Mouse (Mus musculus) stomach, postnatal 0 days (tissue): ENCODE measurements around the gene Traf4. TPM values are rescaled to one million over a fixed set of nuclear protein-coding genes. Genes with fewer than 3 reads are reported as not detected.

ENCODE experiments used
- ATAC-seq: fragments of 200-750 bp; cut with Nextera tagmentation; 2 replicates; pipeline ENCODE4 v1.8.0; 2017; ENCODE audit not compliant: low FRiP score, low TSS enrichment
- DNase-seq: peaks from one replicate; pipeline ENCODE4 v3.0.0-alpha.2; 2016; ENCODE audit warnings: low spot score
- H3K27ac ChIP-seq: fragments of 300-500 bp; sonication (generic); replicated peaks from 2 replicates; pipeline ENCODE4 v1.5.1; 2014; ENCODE audit warnings: mild to moderate bottlenecking, control low read depth
- H3K27me3 ChIP-seq: fragments of 300-500 bp; sonication (generic); 2 replicates; pipeline ENCODE4 v1.6.1; 2014; ENCODE audit warnings: low read length; ENCODE audit not compliant: control insufficient read depth, insufficient read depth
- H3K36me3 ChIP-seq: fragments of 300-500 bp; sonication (generic); 2 replicates; pipeline ENCODE4 v1.6.1; 2014; ENCODE audit warnings: low read length, mixed read lengths; ENCODE audit not compliant: control insufficient read depth, insufficient read depth
- H3K4me1 ChIP-seq: fragments of 300-500 bp; sonication (generic); replicated peaks from 2 replicates; pipeline ENCODE4 v1.6.1; 2014; ENCODE audit warnings: antibody characterized with exemption; ENCODE audit not compliant: control insufficient read depth, insufficient read depth
- H3K4me2 ChIP-seq: fragments of 300-500 bp; sonication (generic); replicated peaks from 2 replicates; pipeline ENCODE4 v1.6.1; 2014; ENCODE audit warnings: low read depth, mild to moderate bottlenecking, control low read depth, moderate library complexity
- H3K4me3 ChIP-seq: fragments of 300-500 bp; sonication (generic); 2 replicates; pipeline ENCODE4 v1.5.1; 2014; ENCODE audit warnings: low read depth, low read length, control low read depth
- H3K9ac ChIP-seq: fragments of 300-500 bp; sonication (generic); 2 replicates; pipeline ENCODE4 v1.6.1; 2014; ENCODE audit warnings: mild to moderate bottlenecking, low read length, control low read depth, mixed read lengths
- H3K9me3 ChIP-seq: fragments of 300-500 bp; sonication (generic); 2 replicates; pipeline ENCODE4 v1.6.1; 2016; ENCODE audit warnings: low read length; ENCODE audit not compliant: control insufficient read depth
- CTCF ChIP-seq: IDR thresholded peaks from 2 replicates; pipeline ENCODE4 v1.5.1; 2016; ENCODE audit warnings: antibody characterized with exemption, low read depth, mild to moderate bottlenecking, moderate library complexity
- EP300 ChIP-seq: optimal IDR thresholded peaks from 2 replicates; pipeline ENCODE3; 2016; ENCODE audit warnings: antibody characterized with exemption
- WGBS: fragments of 180-500 bp; shearing (Covaris S2); extraction: QIAGEN DNeasy Blood & Tissue Kit; methylation state at CpG from one replicate; pipeline ENCODE4 v1.1.7; 2014; 5-methylcytosine and 5-hydroxymethylcytosine counted together
- polyA plus RNA-seq: library from polyadenylated mRNA; unstranded; fragments of >200 nt; fragmentation: Nextera tagmentation; extraction: Ambion mirVana; gene quantifications from 2 replicates; pipeline ENCODE4 v1.2.1, GENCODE M21; 2015

Gene Traf4
- 22.4 and 26.9 TPM in 2 replicates for polyA plus RNA-seq

DNA sequence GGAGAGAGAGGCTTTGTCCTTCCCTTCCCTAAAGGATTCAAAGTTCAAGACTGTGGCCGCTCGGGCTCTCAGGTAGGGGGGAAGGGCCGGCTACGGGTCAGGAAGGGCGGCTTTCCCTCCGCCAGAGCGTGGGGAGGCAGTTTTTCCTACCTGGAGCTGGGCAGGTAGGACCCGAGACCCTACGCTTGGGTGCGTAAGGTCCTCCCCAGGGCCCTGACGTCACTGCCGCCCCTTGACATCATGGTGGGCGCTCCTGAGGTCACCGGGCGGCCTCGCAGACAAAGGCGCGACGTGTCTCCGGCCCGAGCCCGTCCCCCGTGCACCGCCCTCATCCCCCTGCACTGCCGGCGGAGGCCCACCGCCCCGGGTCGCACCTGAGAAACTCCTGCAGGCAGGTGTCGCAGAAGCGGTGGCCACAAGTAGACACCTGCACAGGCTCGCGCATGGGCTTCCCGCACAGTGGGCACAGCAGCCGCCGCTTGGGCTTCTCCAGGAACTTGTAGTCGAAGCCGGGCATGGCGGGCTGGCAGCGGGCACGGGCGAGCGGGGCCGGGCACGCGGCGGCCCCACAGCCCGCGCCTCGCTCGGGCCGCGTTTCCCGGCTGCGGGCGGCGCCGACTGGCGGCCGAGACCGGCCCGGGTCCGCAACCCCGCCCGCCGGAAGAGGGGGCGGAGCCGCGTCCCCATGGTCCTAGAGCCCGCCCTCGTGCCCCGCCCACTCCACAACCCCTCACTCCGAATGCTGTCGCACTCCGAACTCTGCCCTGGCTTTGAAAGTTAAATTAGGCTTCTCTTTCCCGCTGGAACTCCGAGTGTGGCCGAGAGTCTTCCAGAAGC is at the start of gene Traf4:
Gene Traf4, minus strand, starts transcription at position 666 of the 837 bp plus-strand sequence.
- peak; percentile 77 for ATAC-seq
- Histone ChIP-seq H3K4me1 (peaks cover 8% of the 10 kb centered on the region), H3K4me2 (peak within 1 kb of the TSS; percentile 89), H3K9ac (peak within 1 kb of the TSS; percentile 93), H3K4me3 (peak within 1 kb of the TSS; percentile 88), H3K27me3 (no peaks in the 10 kb centered on the region), H3K9me3 (no peaks in the 10 kb centered on the region), H3K36me3 (peaks cover 12% of the 10 kb centered on the region), H3K27ac (peak within 1 kb of the TSS; percentile 97)
- TF ChIP-seq CTCF (peak; percentile 48), EP300 (no peak)
- DNase-seq, result peak; percentile 88
- under 1% methylated on average over 67 of the region's 78 CpGs for WGBS

DNA sequence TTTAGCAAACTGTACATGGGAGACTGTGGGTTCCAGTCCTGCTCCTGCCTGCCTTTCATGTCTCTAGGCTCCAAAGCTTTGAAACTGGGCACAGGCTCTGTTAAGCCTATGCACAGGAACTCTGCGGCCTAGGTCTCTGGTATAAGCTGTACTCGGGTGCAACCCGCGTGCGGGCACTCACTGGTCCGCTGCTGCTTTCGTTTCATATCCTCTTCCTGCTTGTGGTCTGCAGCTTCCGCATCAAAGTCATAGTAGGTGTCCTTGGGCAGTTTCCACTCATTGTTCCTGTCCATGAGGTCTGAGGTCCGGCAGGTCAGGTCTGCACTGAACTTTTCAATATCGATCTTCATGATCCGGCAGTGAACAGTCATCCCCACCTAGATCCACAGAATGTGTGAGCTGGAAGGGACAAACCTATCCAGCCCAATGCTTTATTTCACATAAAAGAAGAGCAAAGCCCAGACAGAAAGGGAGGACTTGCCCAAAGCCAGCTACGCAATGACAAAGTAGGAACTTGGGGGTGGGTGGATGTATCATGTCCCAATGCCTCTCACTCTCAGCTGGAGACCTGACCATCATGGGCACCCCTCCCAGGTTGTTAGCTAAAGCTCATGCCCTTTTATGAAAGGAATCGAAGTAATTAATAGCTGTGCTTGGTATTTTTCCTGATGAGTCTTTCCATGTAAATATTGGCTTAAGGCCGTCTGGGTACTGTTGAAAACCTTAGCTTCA is 47.9 kb upstream of the Traf4 start:
- DNase-seq (no peak), ATAC-seq (no peak)
- H3K4me3 ChIP-seq, result no peak overlapping the region
- H3K9me3 ChIP-seq, result no peaks in the 10 kb centered on the region
- H3K36me3 ChIP-seq, result peaks cover 50% of the 10 kb centered on the region
- H3K27me3 ChIP-seq, result no peaks in the 10 kb centered on the region
- 91% methylated on average over 14 of the region's 14 CpGs for WGBS
- H3K27ac ChIP-seq, result no peak overlapping the region
- TF ChIP-seq EP300, result no peak
- no peak for TF ChIP-seq CTCF
- H3K4me2 ChIP-seq, result no peak overlapping the region
- H3K9ac ChIP-seq, result no peak overlapping the region
- no peaks in the 10 kb centered on the region for H3K4me1 ChIP-seq

GRCm38 (mm10) chr11:78211513-78211912 is 46.1 kb upstream of the Traf4 start:
- H3K27me3 ChIP-seq, result no peaks in the 10 kb centered on the region
- no peak overlapping the region for H3K27ac ChIP-seq
- peaks cover 57% of the 10 kb centered on the region for H3K36me3 ChIP-seq
- 66% methylated on average over 5 of the region's 5 CpGs for WGBS
- H3K9me3 ChIP-seq, result no peaks in the 10 kb centered on the region
- no peak overlapping the region for H3K4me3 ChIP-seq
- DNase-seq (peak; percentile 72), ATAC-seq (0 out of 2 replicates have a peak, but pooled peaks have one; percentile 63)
- H3K9ac ChIP-seq, result no peak overlapping the region
- no peaks in the 10 kb centered on the region for H3K4me1 ChIP-seq
- H3K4me2 ChIP-seq, result no peak overlapping the region
- TF ChIP-seq CTCF (no peak), EP300 (no peak)

GRCm38 (mm10) chr11:78210615-78211014 is 45.2 kb upstream of the Traf4 start:
- WGBS, result 59% methylated on average over 7 of the region's 7 CpGs
- Histone ChIP-seq H3K27me3 (no peaks in the 10 kb centered on the region), H3K27ac (no peak overlapping the region), H3K4me2 (no peak overlapping the region), H3K9ac (no peak overlapping the region), H3K36me3 (peaks cover 59% of the 10 kb centered on the region), H3K4me1 (no peaks in the 10 kb centered on the region), H3K9me3 (no peaks in the 10 kb centered on the region), H3K4me3 (no peak overlapping the region)
- ATAC-seq (peak; percentile 15; the same call in 1 of the 2 replicates), DNase-seq (no peak)
- TF ChIP-seq EP300 (no peak), CTCF (no peak)

GRCm38 (mm10) chr11:78209886-78210285 is 44.5 kb upstream of the Traf4 start:
- DNase-seq, result no peak
- H3K27ac ChIP-seq, result no peak overlapping the region
- no peaks in the 10 kb centered on the region for H3K27me3 ChIP-seq
- no peaks in the 10 kb centered on the region for H3K4me1 ChIP-seq
- H3K36me3 ChIP-seq, result peaks cover 57% of the 10 kb centered on the region
- H3K9me3 ChIP-seq, result no peaks in the 10 kb centered on the region
- H3K4me2 ChIP-seq, result no peak overlapping the region
- no peak overlapping the region for H3K9ac ChIP-seq
- TF ChIP-seq CTCF (no peak), EP300 (no peak)
- 81% methylated on average over 6 of the region's 6 CpGs for WGBS
- no peak overlapping the region for H3K4me3 ChIP-seq
- ATAC-seq, result 0 out of 2 replicates have a peak, but pooled peaks have one; percentile 15
